Mouse (Mus musculus): ENCODE measurements around the gene Arrb1. TPM values are rescaled to one million over a fixed set of nuclear protein-coding genes. Genes with fewer than 3 reads are reported as not detected.

Arrb1 gene
- total RNA-seq, 2 experiments from 2014 or later, result 167 to 196 TPM

GRCm38 (mm10) chr7:99563224-99563623 lies 28.0 kb downstream of the Arrb1 start:
- intact Hi-C loops (cut with DNase I), result no loop called here
- DNase-seq (ENCODE audit: extremely low spot score in 1 of 2, low spot score in 2 of 2), result no peak

GRCm38 (mm10) chr7:99565325-99565881 lies 30.1 kb downstream of the Arrb1 start:
- intact Hi-C loops (cut with DNase I), result no loop called here
- no peak for DNase-seq (ENCODE audit: extremely low spot score in 1 of 2, low spot score in 2 of 2)

GRCm38 (mm10) chr7:99570680-99571079 lies 35.4 kb downstream of the Arrb1 start:
- intact Hi-C loops (cut with DNase I), result no loop called here
- DNase-seq (ENCODE audit: extremely low spot score in 1 of 2, low spot score in 2 of 2), result no peak

- DNase-seq (ENCODE audit: extremely low spot score in 1 of 2, low spot score in 2 of 2), result no peak
These were observed 37.7 kb downstream of the Arrb1 start for GRCm38 (mm10) chr7:99572931-99573330.

GRCm38 (mm10) chr7:99573351-99573750 lies 38.1 kb downstream of the Arrb1 start:
- no peak for DNase-seq (ENCODE audit: extremely low spot score in 1 of 2, low spot score in 2 of 2)
- intact Hi-C loops (cut with DNase I), result no loop called here

More at GRCm38 (mm10) chr7:99572931-99573330, 37.7 kb downstream of the Arrb1 start:
- intact Hi-C loops (cut with DNase I), result no loop called here

GRCm38 (mm10) chr7:99578246-99578645 lies 43.0 kb downstream of the Arrb1 start:
- DNase-seq (ENCODE audit: extremely low spot score in 1 of 2, low spot score in 2 of 2), result no peak
- intact Hi-C loops (cut with DNase I), result no loop called here

GRCm38 (mm10) chr7:99579491-99580190 lies 44.4 kb downstream of the Arrb1 start:
- peak in 1 of 2 experiments; percentile 27 for DNase-seq (ENCODE audit: extremely low spot score in 1 of 2, low spot score in 2 of 2)

GRCm38 (mm10) chr7:99580247-99580646 lies 45.0 kb downstream of the Arrb1 start:
- intact Hi-C loops (cut with DNase I), result no loop called here
- DNase-seq (ENCODE audit: extremely low spot score in 1 of 2, low spot score in 2 of 2), result no peak

More at GRCm38 (mm10) chr7:99579491-99580190, 44.4 kb downstream of the Arrb1 start:
- intact Hi-C loops (cut with DNase I), result no loop called here

GRCm38 (mm10) chr7:99582306-99582705 lies 47.0 kb downstream of the Arrb1 start:
- no peak for DNase-seq (ENCODE audit: extremely low spot score in 1 of 2, low spot score in 2 of 2)
- intact Hi-C loops (cut with DNase I), result no loop called here

- no peak for DNase-seq (ENCODE audit: extremely low spot score in 1 of 2, low spot score in 2 of 2)
- intact Hi-C loops (cut with DNase I), result no loop called here
These were observed 47.6 kb downstream of the Arrb1 start for GRCm38 (mm10) chr7:99582867-99583266.

- intact Hi-C loops (cut with DNase I), result no loop called here
These were observed 48.4 kb downstream of the Arrb1 start for GRCm38 (mm10) chr7:99583625-99584024.

GRCm38 (mm10) chr7:99585976-99586375 lies 50.7 kb downstream of the Arrb1 start:
- no peak for DNase-seq (ENCODE audit: extremely low spot score in 1 of 2, low spot score in 2 of 2)
- intact Hi-C loops (cut with DNase I), result loop anchor here (5.0 kb wide), 1 partner anchor 39 kb away; no protein-coding TSS in a partner anchor

More at GRCm38 (mm10) chr7:99583625-99584024, 48.4 kb downstream of the Arrb1 start:
- DNase-seq (ENCODE audit: extremely low spot score in 1 of 2, low spot score in 2 of 2), result no peak

- peak; percentile 49 to 75 for DNase-seq (ENCODE audit: extremely low spot score in 1 of 2, low spot score in 2 of 2)
- intact Hi-C loops (cut with DNase I), result loop anchor here (1.0 kb wide), 1 partner anchor 90 kb away; no protein-coding TSS in a partner anchor
These were observed 54.8 kb downstream of the Arrb1 start for GRCm38 (mm10) chr7:99590064-99590463.

GRCm38 (mm10) chr7:99590646-99591045 lies 55.4 kb downstream of the Arrb1 start:
- no peak for DNase-seq (ENCODE audit: extremely low spot score in 1 of 2, low spot score in 2 of 2)
- intact Hi-C loops (cut with DNase I), result loop anchor here (1.0 kb wide), 1 partner anchor 90 kb away; no protein-coding TSS in a partner anchor

- DNase-seq (ENCODE audit: extremely low spot score in 1 of 2, low spot score in 2 of 2), result no peak
- intact Hi-C loops (cut with DNase I), result no loop called here
These were observed 57.4 kb downstream of the Arrb1 start for GRCm38 (mm10) chr7:99592669-99593068.

- intact Hi-C loops (cut with DNase I), result no loop called here
- DNase-seq (ENCODE audit: extremely low spot score in 1 of 2, low spot score in 2 of 2), result no peak
These were observed 58.9 kb downstream of the Arrb1 start for GRCm38 (mm10) chr7:99593868-99594803.

- intact Hi-C loops (cut with DNase I), result no loop called here
- DNase-seq (ENCODE audit: extremely low spot score in 1 of 2, low spot score in 2 of 2), result no peak
These were observed 63.5 kb downstream of the Arrb1 start for GRCm38 (mm10) chr7:99598722-99599121.

- intact Hi-C loops (cut with DNase I), result no loop called here
- DNase-seq (ENCODE audit: extremely low spot score in 1 of 2, low spot score in 2 of 2), result peak in 1 of 2 experiments; percentile 17
These were observed 68.8 kb downstream of the Arrb1 start for GRCm38 (mm10) chr7:99603875-99604662.
